Mouse (Mus musculus) liver, embryonic 14.5 days (tissue): ENCODE measurements around the gene Rin3.

Experiments used
- CTCF ChIP-seq: IDR thresholded peaks from 2 replicates; pipeline ENCODE4 v1.5.1; 2016; ENCODE audit warnings: antibody characterized with exemption, low read depth, control low read depth
- EP300 ChIP-seq: IDR thresholded peaks from 2 replicates; pipeline ENCODE4 v1.6.1; 2016; ENCODE audit warnings: antibody characterized with exemption, low read depth

DNA sequence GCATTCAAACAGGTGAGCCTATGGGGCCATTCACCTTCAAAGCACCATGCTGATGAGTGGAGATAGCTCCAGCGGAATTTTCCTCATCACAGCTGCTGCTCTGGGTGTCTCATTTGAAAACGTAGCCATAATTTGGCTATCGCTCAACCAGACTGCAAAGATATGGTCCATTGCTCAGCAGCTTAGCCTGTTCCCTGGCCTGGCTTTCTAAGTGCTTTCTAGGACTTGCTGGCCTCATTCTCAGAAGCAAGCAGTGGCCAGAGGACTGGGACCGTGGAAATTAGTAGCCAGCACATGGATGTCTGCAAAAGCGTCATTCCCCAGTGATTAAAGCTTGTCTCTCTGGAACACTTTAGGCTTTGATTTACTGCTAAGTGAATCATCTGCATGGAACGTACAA is 46.5 kb upstream of the Rin3 start:
- TF ChIP-seq CTCF (no peak), EP300 (no peak)
